Mouse (Mus musculus): ENCODE measurements around the gene Atp5e. TPM values are rescaled to one million over a fixed set of nuclear protein-coding genes. Genes with fewer than 3 reads are reported as not detected.

Gene Atp5e
- polyA plus RNA-seq, 1 experiment from 2014 or later, result 838 TPM

DNA sequence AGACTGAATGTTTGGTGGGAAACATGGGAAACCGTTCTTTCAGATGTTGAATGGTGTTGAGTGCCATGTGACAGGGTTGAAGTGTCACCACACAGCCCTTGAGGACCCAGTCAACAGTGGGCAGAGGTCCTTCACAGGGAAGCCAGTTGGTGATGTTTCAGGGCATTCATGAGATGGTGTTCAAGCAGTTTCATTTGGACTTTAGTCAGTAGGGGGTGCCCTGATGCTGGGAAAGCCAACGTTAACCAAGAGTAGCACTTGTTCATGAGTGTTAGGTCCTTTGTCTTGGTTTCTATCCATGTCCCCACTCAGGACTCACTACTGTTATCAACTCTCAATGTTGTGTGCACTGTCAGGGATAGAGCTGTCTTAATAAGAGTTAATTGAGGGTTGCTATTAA, 29.0 kb upstream of the Atp5e start:
- no peak overlapping the region for H3K9ac ChIP-seq
- ATAC-seq (ENCODE audit: insufficient read depth) (no peak), DNase-seq (no peak)
- no peak overlapping the region for H3K4me3 ChIP-seq (ENCODE audit: low read depth, low read length)
- WGBS, result 63% methylated on average over 2 of the region's 2 CpGs
- no peaks in the 10 kb centered on the region for H3K4me1 ChIP-seq (ENCODE audit: insufficient read depth)
- no peaks in the 10 kb centered on the region for H3K36me3 ChIP-seq (ENCODE audit: insufficient read depth)
- no peaks in the 10 kb centered on the region for H3K27me3 ChIP-seq (ENCODE audit: insufficient read depth, low read length)
- H3K27ac ChIP-seq (ENCODE audit: low read depth), result no peak overlapping the region
- no peak overlapping the region for H3K4me2 ChIP-seq
- no peaks in the 10 kb centered on the region for H3K9me3 ChIP-seq (ENCODE audit: low read depth, low read length)
- TF ChIP-seq CTCF (IDR thresholded peaks at IDR 0.05; ENCODE audit: low read depth), result peak; percentile 40

DNA sequence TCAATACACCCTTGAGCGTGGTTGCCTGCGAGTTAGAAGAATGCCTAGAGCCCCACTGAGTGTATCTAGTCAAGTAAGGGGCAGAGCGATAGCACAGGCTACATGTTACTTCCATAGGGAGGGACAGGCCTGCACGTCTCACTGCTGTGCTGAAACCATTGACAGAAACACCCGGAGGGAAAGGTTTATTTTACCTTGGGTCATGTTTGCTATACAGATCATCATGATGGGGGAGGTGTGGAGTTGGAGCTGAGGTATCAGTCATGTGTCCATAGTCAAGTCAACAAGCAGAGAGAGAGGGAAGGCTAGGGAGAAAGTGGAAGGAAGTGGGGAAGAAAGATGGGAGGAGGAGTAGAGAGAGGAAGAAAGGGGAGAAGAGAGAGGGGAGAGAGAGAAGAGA, 23.1 kb upstream of the Atp5e start:
- H3K9ac ChIP-seq, result no peak overlapping the region
- ATAC-seq (ENCODE audit: insufficient read depth), result no peak
- WGBS, result 63% methylated on average over 5 of the region's 5 CpGs

DNA sequence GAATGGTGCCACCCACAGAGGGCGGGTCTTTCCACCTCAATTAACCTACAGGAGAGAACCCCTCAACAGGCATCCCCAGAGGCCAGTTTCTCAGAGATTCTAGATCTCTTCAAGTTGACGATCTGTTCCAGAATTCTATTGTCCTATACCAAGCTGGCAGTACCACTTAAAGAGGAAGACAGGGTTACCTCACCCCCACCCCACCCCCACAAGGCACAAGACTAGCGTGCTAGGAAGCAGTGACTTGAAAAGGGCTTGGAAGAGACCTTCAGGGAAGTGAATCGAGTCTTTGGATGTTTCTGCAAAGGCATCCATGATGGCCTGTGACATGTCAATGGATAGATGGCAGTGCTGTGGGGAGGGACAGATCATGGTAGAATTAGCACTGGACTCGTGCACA, 14.8 kb upstream of the Atp5e start:
- TF ChIP-seq CTCF (IDR thresholded peaks at IDR 0.05; ENCODE audit: low read depth), result no peak
- Histone ChIP-seq H3K27me3 (ENCODE audit: insufficient read depth, low read length) (no peaks in the 10 kb centered on the region), H3K27ac (ENCODE audit: low read depth) (0 out of 2 replicates have a peak overlapping the region, but pooled peaks have one; percentile 31), H3K36me3 (ENCODE audit: insufficient read depth) (no peaks in the 10 kb centered on the region), H3K4me1 (ENCODE audit: insufficient read depth) (no peaks in the 10 kb centered on the region), H3K4me2 (no peak overlapping the region), H3K9ac (no peak overlapping the region), H3K9me3 (ENCODE audit: low read depth, low read length) (no peaks in the 10 kb centered on the region), H3K4me3 (ENCODE audit: low read depth, low read length) (no peak overlapping the region)
- 66% methylated on average over 5 of the region's 5 CpGs for WGBS
- ATAC-seq (ENCODE audit: insufficient read depth) (no peak), DNase-seq (no peak)

More for the DNA sequence above, 23.1 kb upstream of the Atp5e start:
- no peaks in the 10 kb centered on the region for H3K27me3 ChIP-seq (ENCODE audit: insufficient read depth, low read length)
- H3K27ac ChIP-seq (ENCODE audit: low read depth), result no peak overlapping the region
- no peak for DNase-seq
- no peak for TF ChIP-seq CTCF (IDR thresholded peaks at IDR 0.05; ENCODE audit: low read depth)
- no peak overlapping the region for H3K4me2 ChIP-seq
- no peak overlapping the region for H3K4me3 ChIP-seq (ENCODE audit: low read depth, low read length)
- H3K4me1 ChIP-seq (ENCODE audit: insufficient read depth), result no peaks in the 10 kb centered on the region
- H3K36me3 ChIP-seq (ENCODE audit: insufficient read depth), result no peaks in the 10 kb centered on the region
- no peaks in the 10 kb centered on the region for H3K9me3 ChIP-seq (ENCODE audit: low read depth, low read length)

DNA sequence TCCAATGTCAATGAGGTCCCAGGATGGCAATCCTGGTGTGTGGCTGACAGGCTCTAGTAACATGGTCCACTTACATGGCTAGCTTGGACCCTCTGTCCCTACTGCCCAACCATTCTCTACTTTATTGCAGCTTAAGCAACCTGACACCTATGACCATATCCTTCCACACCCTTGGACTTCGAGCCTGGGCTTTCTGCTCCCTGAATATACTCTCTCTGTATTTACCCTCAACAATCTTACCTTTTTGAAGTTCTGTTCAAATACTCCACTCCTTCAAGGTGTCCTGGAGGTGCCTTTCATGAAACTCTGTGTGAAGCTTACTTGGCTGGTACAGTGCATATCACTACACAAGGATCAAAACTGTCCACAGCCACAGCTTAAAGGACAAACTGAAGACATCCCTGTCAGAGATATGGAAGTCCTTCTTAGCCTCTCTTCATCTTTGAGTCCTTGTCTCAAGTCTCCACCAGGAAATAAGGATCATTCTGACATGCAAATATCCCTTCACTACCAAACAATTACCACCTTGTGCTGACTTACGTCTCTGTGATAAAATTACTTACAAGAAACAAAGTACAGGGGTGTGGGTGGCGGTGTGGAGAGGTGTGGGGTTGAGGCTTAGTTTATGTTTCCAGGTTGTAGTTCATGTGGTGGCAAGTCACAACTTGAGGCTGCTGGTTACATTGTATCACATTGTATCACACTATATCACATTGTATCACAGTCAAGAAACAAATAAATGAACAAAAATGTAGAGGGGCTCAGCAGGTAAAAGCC, 13.8 kb upstream of the Atp5e start:
- 47% methylated on average over 3 of the region's 3 CpGs for WGBS
- ATAC-seq (ENCODE audit: insufficient read depth) (no peak), DNase-seq (no peak)
- H3K27ac ChIP-seq (ENCODE audit: low read depth), result peak overlapping the region; percentile 31
- no peak overlapping the region for H3K9ac ChIP-seq
- no peaks in the 10 kb centered on the region for H3K4me1 ChIP-seq (ENCODE audit: insufficient read depth)
- no peak overlapping the region for H3K4me3 ChIP-seq (ENCODE audit: low read depth, low read length)
- no peaks in the 10 kb centered on the region for H3K27me3 ChIP-seq (ENCODE audit: insufficient read depth, low read length)
- H3K36me3 ChIP-seq (ENCODE audit: insufficient read depth), result no peaks in the 10 kb centered on the region
- no peak for TF ChIP-seq CTCF (IDR thresholded peaks at IDR 0.05; ENCODE audit: low read depth)
- H3K9me3 ChIP-seq (ENCODE audit: low read depth, low read length), result no peaks in the 10 kb centered on the region
- H3K4me2 ChIP-seq, result no peak overlapping the region

DNA sequence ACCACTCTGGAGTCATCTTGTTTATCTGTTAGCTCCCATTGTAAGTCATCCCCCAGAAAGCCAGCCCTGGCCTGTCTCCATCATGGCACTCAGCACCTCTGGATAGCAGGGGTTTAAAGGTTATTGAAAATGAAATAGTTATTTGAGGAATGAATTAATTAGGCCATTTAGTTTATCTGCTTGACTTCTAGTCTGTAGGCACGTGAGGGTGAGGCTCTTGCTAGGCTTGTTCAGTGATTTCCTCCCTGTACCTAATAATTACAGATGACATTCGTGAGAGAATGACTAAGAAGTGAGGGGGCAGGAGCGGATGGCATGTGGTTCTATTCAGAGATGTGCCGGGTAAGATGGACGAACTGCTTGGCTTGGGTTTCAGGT, 9.6 kb upstream of the Atp5e start:
- H3K4me3 ChIP-seq (ENCODE audit: low read depth, low read length), result peak overlapping the region; percentile 84
- DNase-seq (no peak), ATAC-seq (ENCODE audit: insufficient read depth) (no peak)
- 58% methylated on average over 5 of the region's 5 CpGs for WGBS
- no peak for TF ChIP-seq CTCF (IDR thresholded peaks at IDR 0.05; ENCODE audit: low read depth)
- H3K36me3 ChIP-seq (ENCODE audit: insufficient read depth), result peaks cover 17% of the 10 kb centered on the region; the same call in 1 of the 2 replicates
- no peaks in the 10 kb centered on the region for H3K27me3 ChIP-seq (ENCODE audit: insufficient read depth, low read length)
- H3K9ac ChIP-seq, result peak overlapping the region; percentile 42
- no peaks in the 10 kb centered on the region for H3K4me1 ChIP-seq (ENCODE audit: insufficient read depth)
- H3K27ac ChIP-seq (ENCODE audit: low read depth), result peak overlapping the region; percentile 77
- peak overlapping the region; percentile 83 for H3K4me2 ChIP-seq
- no peaks in the 10 kb centered on the region for H3K9me3 ChIP-seq (ENCODE audit: low read depth, low read length)

DNA sequence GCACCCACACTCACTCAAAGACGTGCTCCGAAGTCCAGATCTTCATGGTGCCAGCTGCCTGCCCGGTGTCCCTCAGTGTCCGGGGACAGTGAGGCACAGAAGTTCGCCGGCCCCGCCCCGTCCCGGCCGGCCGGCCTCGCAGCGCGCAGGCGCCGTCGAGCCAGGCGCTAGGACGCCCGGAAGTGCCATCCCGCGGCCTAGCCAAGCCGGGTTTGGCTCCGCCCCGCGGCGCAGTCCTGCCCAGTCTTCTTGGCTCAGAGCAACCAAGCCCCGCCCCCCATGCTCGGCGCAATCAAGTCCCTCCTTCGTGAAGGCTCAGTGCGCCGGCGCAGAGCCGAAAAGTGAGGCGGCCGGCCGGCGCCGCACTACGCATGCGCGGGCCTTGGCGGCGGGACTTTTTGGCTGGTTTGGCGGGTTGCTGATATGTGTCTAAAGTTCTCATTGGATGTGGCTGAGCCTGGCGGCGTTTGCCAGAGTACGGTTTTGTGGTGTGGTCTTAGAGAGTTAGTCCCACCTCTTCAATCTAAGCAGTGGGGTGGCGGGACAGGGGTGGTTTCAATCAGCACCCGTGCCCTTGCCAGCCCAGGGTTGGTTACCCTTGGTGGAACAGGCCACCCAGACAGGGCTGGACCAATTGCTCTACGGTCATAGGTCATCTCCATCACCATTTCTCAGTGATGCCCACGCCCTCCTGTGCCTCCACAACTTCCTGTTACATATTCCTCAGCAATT, 9.1 kb upstream of the Atp5e start, which contains the start of gene Prelid3b:
Gene Prelid3b (minus strand): TSS at position 264 of the 732 bp plus-strand sequence.
- Histone ChIP-seq H3K36me3 (ENCODE audit: insufficient read depth) (peaks cover 20% of the 10 kb centered on the region; the same call in 1 of the 2 replicates), H3K4me1 (ENCODE audit: insufficient read depth) (no peaks in the 10 kb centered on the region), H3K9me3 (ENCODE audit: low read depth, low read length) (no peaks in the 10 kb centered on the region), H3K4me2 (peak within 1 kb of the TSS; percentile 83), H3K9ac (peak within 1 kb of the TSS; percentile 78), H3K4me3 (ENCODE audit: low read depth, low read length) (peak within 1 kb of the TSS; percentile 84), H3K27ac (ENCODE audit: low read depth) (peak within 1 kb of the TSS; percentile 77), H3K27me3 (ENCODE audit: insufficient read depth, low read length) (no peaks in the 10 kb centered on the region)
- ATAC-seq (ENCODE audit: insufficient read depth) (peak; percentile 97), DNase-seq (peak; percentile 100)
- no peak; the same call in 1 of the 2 replicates for TF ChIP-seq CTCF (IDR thresholded peaks at IDR 0.05; ENCODE audit: low read depth)
- under 1% methylated on average over 53 of the region's 53 CpGs for WGBS

DNA sequence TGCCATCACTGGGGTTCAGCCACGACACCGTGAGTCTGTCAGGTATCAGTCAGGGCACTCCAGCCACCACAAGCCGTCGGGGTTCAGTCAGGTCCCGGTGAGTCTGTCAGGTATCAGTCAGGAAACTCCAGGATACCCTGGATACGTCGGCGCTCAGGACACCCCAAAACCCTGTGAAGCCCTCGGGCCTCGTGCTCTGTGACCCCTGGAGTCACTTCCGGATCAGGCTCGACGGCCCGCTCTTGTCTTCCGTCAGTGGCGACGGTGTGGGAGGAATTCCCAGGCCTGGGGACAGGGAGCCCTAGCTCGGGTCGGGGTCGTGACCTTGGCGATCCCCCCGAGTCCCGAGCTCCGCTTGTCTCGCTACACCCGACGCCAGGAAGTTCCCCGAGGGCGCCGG, 8.5 kb upstream of the Atp5e start:
- Histone ChIP-seq H3K9me3 (ENCODE audit: low read depth, low read length) (no peaks in the 10 kb centered on the region), H3K9ac (peak overlapping the region; percentile 78), H3K36me3 (ENCODE audit: insufficient read depth) (peaks cover 23% of the 10 kb centered on the region; the same call in 1 of the 2 replicates), H3K27me3 (ENCODE audit: insufficient read depth, low read length) (no peaks in the 10 kb centered on the region), H3K4me2 (peak overlapping the region; percentile 83), H3K27ac (ENCODE audit: low read depth) (peak overlapping the region; percentile 75), H3K4me1 (ENCODE audit: insufficient read depth) (no peaks in the 10 kb centered on the region), H3K4me3 (ENCODE audit: low read depth, low read length) (peak overlapping the region; percentile 84)
- DNase-seq, result no peak
- 7% methylated on average over 30 of the region's 30 CpGs for WGBS
- no peak for TF ChIP-seq CTCF (IDR thresholded peaks at IDR 0.05; ENCODE audit: low read depth)
- peak; percentile 29; the same call in 1 of the 2 replicates for ATAC-seq (ENCODE audit: insufficient read depth)
